Mouse (Mus musculus) left cerebral cortex, postnatal 36 days (tissue): ENCODE data around the gene Areg. TPM values are rescaled to one million over a fixed set of nuclear protein-coding genes. Genes with fewer than 3 reads are reported as not detected.

Source experiments
- DNase-seq, 2 experiments: peaks; one replicate each; pipeline ENCODE4 v3.0.0; 2021 to 2022; ENCODE audit warnings: low spot score in 2 of 2, mixed read lengths in 1 of 2
- intact Hi-C: fragments of 180-260 bp; cut with DNase I; formaldehyde crosslinking; loops from one replicate; pipeline ENCODE4 v1.15.1; 2025
- total RNA-seq, 2 experiments: library from RNA; stranded (reverse); gene quantifications; 2 replicates each; pipeline ENCODE4 v1.2.3; 2021

The Areg gene
- total RNA-seq, 2 experiments from 2014 or later = not detected

DNA sequence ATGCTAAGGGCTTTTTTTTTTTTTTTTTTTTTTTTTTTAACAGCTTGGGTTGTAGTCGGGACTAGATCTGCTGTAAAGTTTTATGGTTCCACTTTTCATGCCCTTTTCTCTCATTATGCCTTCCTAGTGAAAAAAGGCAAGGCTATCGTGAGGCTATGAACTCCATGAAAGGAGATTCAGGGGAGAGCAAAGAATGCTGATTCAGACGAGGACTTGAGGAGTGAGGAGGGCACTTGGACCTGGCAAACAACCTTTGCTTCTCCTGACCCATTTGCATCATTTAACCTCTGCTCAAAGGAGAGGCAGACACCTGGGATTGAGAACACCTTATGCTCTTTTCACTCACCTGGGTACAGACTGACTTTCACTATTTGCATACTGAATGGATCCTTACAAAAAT, 17.8 kb downstream of the Areg start:
- intact Hi-C loops = no loop called here
- no peak for DNase-seq

DNA sequence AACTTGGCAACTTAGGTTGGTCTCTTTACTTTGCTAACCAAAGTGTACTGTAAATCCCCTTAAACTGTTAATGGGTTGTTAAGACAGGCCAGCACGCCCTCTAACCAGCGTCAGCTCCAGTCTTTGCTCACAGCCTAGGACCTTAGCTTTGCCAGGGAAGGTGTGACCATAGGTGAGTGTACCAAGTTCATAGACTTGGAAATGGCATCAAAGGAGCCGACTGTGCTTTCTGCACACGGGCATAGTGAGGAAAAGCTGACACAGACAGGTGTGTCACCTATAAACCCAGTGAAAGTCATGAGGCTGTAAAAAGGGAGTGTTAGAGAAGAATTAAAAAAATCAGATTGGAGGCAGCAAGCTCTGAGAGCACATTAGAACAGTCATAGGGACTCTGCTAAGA, 23.4 kb downstream of the Areg start:
- intact Hi-C loops = no loop called here
- DNase-seq = no peak

GRCm38 (mm10) chr5:91166601-91167000, 27.2 kb downstream of the Areg start:
- no peak for DNase-seq
- intact Hi-C loops = no loop called here

DNA sequence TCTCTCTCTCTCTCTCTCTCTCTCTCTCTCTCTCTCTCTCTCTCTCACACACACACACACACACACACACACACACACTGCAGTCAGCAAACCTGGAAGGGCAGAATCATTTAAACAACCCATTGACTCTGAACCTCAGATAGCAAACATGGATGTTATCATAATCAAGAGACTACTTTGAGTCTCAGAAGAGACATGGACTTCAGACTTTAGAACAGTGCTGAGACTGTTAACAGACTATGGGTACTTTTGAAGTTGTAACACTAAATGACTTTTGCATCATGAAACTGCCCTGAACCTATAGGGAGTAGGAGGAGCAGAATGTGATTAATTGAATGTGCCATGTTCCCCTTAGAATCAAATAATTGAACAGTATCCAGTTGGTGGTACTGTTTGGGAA, 37.0 kb downstream of the Areg start:
- intact Hi-C loops = no loop called here
- no peak for DNase-seq

DNA sequence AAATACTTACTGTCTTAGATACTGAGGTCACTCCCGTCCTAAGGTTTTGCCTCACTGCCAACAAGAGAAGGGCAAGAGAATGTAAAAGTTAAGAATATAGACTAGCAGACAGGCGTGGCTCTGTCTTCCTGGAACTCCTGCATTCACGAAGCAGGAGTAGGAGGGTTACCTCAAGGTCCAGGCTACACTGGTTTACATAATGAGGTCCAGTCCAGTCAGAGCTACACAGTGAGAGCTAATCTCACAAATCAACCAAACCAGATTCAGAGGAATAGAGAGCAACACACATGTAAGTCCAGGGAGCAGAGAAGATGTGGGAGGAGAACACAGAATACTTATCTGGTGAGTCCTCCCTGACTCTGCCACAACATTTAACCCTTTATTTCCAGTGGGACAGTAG, 55.2 kb downstream of the Areg start:
- intact Hi-C loops = loop anchor here (10.0 kb wide), 1 partner anchor 220 kb away; no protein-coding TSS in a partner anchor

More for the DNA sequence above, 55.2 kb downstream of the Areg start:
- DNase-seq = no peak

Other genes starting within 250 kb of the Areg start
- not detected for gene Cxcl1, start 248.4 kb upstream of the Areg start, total RNA-seq
- not detected for gene Cxcl2, start 235.7 kb upstream of the Areg start, total RNA-seq
- gene Mthfd2l, start 208.5 kb upstream of the Areg start, total RNA-seq = 10 to 100 TPM; 17.0 to 17.8 TPM
- gene Epgn, start 112.1 kb upstream of the Areg start, total RNA-seq = under 1 TPM in 1 of 2 experiments, not detected in 1; 0.23 TPM
- gene Ereg, start 65.0 kb upstream of the Areg start, total RNA-seq = not detected